Mouse (Mus musculus) cortical plate, adult 2 months (tissue): ENCODE data around the gene Tuba4a. TPM values are rescaled to one million over a fixed set of nuclear protein-coding genes. Genes with fewer than 3 reads are reported as not detected.
A peak's percentile ranks its signal among the peaks of the same experiment; 100 is the strongest.
"Not testable (repeated sequence)": the region's sequence is repeated elsewhere in the genome, so short reads cannot be mapped to it uniquely, and the experiment has no call there.

Source experiments
- H3K27ac ChIP-seq: fragments of 200-500 bp; 2 replicates; pipeline ENCODE4 v1.5.1; 2012; ENCODE audit warnings: low read length, control low read depth, inconsistent platforms; ENCODE audit not compliant: insufficient read depth
- H3K4me1 ChIP-seq: fragments of 200-500 bp; 2 replicates; pipeline ENCODE4 v1.6.1; 2011; ENCODE audit warnings: low read length; ENCODE audit not compliant: control insufficient read depth, insufficient read depth
- H3K4me3 ChIP-seq: fragments of 200-500 bp; 2 replicates; pipeline ENCODE4 v1.5.1; 2011; ENCODE audit warnings: mild to moderate bottlenecking, low read length, control low read depth; ENCODE audit not compliant: insufficient read depth
- CTCF ChIP-seq: fragments of 200-500 bp; IDR thresholded peaks from 2 replicates; pipeline ENCODE4 v1.5.1; 2011; ENCODE audit warnings: mild to moderate bottlenecking, control low read depth, low read length; ENCODE audit not compliant: insufficient read depth; ENCODE audit errors: extremely low read depth
- POLR2A ChIP-seq: fragments of 200-500 bp; IDR thresholded peaks from 2 replicates; pipeline ENCODE4 v1.6.1; 2011; ENCODE audit warnings: mild to moderate bottlenecking, low read length, control low read depth; ENCODE audit not compliant: insufficient read depth; ENCODE audit errors: extremely low read depth
- polyA plus RNA-seq: library from polyadenylated mRNA; depleted of rRNA; stranded (reverse); fragments of >200 nt; gene quantifications from 2 replicates; pipeline ENCODE4 v1.2.3, GENCODE M21; 2012

Tuba4a gene
- polyA plus RNA-seq, 1 experiment = 362 TPM

DNA sequence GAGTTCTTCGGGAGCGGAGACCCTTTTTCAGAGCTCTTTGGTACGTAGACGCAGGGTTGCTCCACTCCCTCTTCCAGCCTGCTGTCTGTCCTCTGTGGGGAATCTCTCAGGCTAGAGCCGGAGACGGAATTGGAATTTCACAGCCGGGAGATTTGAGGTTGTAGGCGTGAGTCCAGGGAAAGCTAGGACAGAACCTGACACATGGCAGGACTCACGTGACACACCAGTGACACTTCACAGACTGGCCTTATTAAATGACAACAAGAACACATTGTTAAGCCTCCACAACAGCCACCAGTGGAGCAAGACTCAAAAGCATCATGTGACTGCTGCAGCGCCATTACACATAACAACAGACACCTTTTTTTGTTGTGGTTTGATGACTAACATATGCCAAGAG is 19.9 kb upstream of the Tuba4a start:
- peaks cover 1% of the 10 kb centered on the region; the same call in 1 of the 2 replicates for H3K4me1 ChIP-seq
- peak overlapping the region; percentile 91 for H3K27ac ChIP-seq
- no peak overlapping the region; the same call in 1 of the 2 replicates for H3K4me3 ChIP-seq
- TF ChIP-seq CTCF = no peak
- TF ChIP-seq POLR2A = no peak

DNA sequence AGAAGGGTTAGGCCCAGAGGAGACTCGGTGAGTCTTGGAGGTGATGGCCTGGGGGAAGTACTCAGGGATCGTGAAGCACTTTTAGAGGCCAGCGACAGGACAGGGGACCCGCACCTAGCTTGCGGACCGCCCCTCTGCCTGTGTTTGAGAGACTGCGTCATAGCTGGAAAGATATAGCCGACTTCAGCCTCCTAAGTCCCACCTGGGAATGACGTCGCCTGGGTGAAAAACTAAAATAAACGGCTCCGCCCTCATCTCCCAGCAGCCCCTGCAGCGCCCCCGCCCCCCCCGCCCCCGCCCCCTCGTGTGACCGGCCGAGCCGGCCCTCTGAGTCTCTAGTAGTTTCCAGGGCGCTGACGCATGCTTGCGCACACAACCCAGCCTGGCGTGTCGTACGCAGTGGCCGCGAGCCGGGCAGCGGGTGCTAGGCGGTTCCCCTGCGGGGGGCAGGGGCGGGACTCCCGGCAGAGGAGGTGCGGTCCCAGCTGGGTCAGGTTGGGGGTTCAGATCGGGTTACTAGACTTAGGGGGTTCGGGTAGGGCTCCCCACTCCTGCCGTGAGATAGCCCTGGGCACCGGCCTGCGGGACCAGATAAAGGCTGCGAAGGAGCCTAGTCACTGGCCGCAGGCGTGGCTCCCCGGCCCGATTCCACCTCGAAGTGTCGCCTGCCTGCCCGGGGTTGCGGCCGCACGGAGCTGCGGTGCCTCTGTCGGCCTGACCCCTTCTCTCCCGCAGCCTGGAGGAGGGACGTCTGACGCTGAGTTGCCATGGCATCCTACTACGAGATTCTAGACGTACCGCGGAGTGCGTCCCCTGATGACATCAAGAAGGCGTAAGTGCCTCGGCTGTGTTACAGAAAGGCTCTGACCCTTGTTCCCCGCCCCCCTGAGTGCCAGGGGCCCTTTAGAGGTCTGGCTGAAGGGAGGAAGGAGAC is 16.7 kb upstream of the Tuba4a start, which contains the start of gene Dnajb2:
Gene Dnajb2 (plus strand): TSS at position 290 of the 934 bp plus-strand sequence.
- TF ChIP-seq CTCF (no peak), POLR2A (peak; percentile 88)
- Histone ChIP-seq H3K4me1 (peaks cover 1% of the 10 kb centered on the region; the same call in 1 of the 2 replicates), H3K4me3 (peak within 1 kb of the TSS; percentile 59), H3K27ac (peak within 1 kb of the TSS; percentile 99)

DNA sequence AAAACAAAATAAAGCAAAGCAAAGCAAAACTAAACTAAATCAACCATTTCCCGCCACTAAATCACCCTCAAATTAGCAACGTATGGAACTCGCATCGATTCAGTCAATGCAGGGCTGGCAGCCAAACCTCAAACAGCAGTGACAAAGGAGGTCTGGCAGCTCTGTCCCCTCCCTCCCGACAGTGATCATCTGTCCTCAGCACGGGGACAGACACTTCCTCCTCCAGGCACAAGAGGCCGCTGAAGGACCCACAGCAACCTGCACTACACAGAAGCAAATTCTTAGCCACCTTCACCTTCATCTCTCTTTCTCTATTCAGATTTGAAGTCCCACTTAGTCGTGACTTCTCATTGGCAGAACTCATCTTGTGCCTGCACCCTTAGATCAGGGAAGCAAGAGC is 14.9 kb upstream of the Tuba4a start:
- Histone ChIP-seq H3K4me1 (peaks cover 1% of the 10 kb centered on the region; the same call in 1 of the 2 replicates), H3K4me3 (no peak overlapping the region), H3K27ac (no peak overlapping the region)
- TF ChIP-seq POLR2A (0 out of 2 replicates have a peak, but pooled peaks have one; percentile 22), CTCF (peak; percentile 69)

DNA sequence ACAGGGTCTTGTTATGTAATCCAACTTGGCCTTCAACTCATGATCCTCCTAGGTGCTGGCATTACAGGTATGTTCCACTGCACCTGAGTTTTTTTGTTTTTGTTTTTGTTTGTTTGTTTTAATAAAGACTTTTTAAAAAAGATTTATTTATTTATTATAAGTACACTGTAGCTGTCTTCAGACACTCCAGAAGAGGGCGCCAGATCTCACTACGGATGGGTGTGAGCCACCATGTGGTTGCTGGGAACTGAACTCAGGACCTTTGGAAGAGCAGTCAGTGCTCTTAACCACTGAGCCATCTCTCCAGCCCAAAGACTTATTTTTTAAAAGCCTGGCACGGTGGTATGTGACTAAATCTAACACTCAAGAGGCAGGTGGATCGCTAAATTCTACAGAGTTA is 12.8 kb upstream of the Tuba4a start:
- H3K4me1 ChIP-seq, H3K27ac ChIP-seq, H3K4me3 ChIP-seq: not testable (repeated sequence)

DNA sequence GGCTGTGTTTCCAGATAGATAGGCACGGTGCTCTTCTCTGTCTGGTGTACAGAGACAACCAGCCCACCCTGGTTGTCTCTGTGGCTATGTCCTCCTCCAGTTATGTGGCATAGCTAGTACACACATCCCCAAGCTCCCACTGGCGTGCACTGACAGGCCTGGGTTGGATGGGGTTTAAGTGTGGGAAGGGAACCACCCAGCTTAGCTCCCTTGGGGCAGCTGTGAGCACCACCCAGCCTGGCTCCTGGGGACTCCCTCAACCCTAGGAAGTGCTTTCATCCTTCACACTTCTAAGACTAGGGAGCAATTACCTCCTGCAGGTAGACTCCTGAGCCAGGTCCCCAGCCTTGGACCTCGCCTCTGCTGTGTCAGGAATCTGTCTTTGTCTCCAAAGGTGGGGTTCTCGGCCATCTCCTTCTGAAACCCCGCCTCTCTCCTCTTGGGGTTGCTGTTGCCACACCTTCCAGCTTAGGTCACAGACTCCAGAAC is 12.0 kb upstream of the Tuba4a start, which contains the start of gene A630095N17Rik:
Gene A630095N17Rik (minus strand): TSS at position 439 of the 489 bp plus-strand sequence.
- no peak within 1 kb of the TSS for H3K27ac ChIP-seq
- no peak within 1 kb of the TSS for H3K4me3 ChIP-seq
- TF ChIP-seq CTCF (no peak), POLR2A (no peak)
- peaks cover 1% of the 10 kb centered on the region; the same call in 1 of the 2 replicates for H3K4me1 ChIP-seq

DNA sequence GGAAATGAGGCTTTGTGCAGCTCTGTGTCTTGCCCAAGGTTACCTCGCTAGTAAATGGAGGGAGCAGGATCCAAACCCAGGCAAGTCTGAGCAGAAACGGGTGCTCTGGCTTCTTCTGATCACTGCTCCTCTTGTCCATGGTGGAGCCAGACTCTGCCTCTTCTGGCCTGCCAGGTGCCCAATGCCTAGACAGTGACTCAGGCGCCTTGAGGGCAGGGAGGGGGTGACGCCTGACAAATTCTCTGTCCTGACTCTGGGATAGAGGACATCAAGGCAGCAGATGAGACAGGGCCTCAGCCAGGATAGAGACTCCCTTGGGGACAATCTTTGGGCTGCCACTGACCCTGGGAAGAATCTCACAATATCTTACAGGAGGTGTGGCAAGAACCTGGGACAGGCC is 11.6 kb upstream of the Tuba4a start:
- no peak overlapping the region for H3K27ac ChIP-seq
- no peak for TF ChIP-seq CTCF
- no peak for TF ChIP-seq POLR2A
- H3K4me1 ChIP-seq = peaks cover 1% of the 10 kb centered on the region; the same call in 1 of the 2 replicates
- no peak overlapping the region for H3K4me3 ChIP-seq

DNA sequence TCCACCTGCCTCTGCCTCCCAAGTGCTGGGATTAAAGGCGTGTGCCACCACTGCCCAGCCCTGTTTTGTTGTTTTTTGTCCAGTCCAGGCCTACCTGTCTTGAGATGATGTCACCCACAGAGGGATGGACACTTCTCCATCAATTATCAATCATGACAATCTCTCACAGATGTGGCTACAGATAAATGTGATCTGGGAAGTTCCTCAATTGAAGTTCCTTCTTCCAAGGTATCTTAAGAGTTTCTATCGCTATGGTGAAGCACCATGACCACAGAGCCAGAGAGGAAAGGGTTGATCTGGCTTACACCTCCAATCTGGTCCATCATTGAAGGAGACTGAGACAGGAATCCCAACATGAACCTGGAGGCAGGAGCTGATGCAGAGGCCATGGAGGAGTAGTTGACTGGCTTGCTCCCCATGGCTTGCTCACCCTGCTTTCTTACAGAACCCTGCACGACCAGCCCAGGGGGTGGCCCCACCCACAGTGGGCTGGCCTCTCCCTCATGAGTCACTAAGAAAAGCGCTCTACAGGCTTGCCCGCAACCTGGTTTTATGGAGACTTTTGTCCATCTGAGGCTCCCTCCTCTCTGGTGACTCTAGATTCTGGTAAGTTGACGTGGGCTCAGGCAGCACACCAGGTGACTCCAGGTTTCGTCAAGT is 10.8 kb upstream of the Tuba4a start:
- Histone ChIP-seq H3K4me1 (no peaks in the 10 kb centered on the region; the same call in 1 of the 2 replicates), H3K27ac (no peak overlapping the region), H3K4me3 (no peak overlapping the region)
- no peak for TF ChIP-seq POLR2A
- no peak for TF ChIP-seq CTCF

DNA sequence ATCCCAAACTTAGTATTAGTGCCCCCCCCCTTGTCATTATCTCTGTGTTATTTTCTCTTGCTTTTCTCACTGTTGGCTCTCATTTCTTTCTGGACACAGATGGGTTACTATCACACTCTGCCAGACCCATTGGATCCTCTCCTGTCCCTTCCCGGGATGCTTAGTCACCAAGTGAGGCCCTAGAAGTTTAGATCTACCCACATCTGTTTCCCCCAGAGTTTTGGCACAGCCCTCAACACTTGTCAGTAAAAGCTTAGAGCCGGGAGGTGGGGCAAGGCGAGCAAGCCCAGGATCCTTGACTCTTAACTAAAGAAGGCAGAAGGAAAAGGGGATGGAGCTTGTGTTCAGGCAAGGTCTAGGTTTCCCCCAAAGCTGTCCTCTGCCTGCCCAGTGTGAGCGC is 9.5 kb upstream of the Tuba4a start:
- TF ChIP-seq POLR2A (no peak), CTCF (no peak)
- Histone ChIP-seq H3K4me1 (no peaks in the 10 kb centered on the region), H3K4me3 (no peak overlapping the region), H3K27ac (no peak overlapping the region)

DNA sequence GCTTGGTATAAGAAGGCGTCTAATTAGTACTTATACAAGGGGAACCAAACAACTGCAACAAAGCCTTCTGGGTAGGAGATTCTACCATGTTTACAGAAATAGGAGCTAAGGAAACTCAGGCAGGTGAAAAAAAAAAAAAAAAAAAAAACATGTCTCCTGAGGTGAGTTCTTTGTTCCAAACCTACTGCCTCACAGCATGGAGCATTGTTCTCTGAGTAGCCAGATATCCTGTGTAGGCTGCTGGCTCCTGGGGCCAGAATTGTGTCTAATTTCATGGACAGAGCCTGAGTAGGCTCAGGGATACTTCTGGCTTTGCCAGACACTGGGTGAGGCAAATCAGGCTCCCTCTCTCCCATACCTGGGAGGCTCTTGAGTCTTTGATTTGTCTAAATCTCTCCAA is 8.0 kb upstream of the Tuba4a start:
- Histone ChIP-seq H3K27ac (no peak overlapping the region), H3K4me3 (no peak overlapping the region), H3K4me1 (no peaks in the 10 kb centered on the region)
- TF ChIP-seq CTCF (no peak), POLR2A (no peak)
